Mouse (Mus musculus): ENCODE data around the gene 4930442H23Rik. TPM values are rescaled to one million over a fixed set of nuclear protein-coding genes. Genes with fewer than 3 reads are reported as not detected.

Gene 4930442H23Rik
- total RNA-seq, 2 experiments from 2014 or later, result not detected

DNA sequence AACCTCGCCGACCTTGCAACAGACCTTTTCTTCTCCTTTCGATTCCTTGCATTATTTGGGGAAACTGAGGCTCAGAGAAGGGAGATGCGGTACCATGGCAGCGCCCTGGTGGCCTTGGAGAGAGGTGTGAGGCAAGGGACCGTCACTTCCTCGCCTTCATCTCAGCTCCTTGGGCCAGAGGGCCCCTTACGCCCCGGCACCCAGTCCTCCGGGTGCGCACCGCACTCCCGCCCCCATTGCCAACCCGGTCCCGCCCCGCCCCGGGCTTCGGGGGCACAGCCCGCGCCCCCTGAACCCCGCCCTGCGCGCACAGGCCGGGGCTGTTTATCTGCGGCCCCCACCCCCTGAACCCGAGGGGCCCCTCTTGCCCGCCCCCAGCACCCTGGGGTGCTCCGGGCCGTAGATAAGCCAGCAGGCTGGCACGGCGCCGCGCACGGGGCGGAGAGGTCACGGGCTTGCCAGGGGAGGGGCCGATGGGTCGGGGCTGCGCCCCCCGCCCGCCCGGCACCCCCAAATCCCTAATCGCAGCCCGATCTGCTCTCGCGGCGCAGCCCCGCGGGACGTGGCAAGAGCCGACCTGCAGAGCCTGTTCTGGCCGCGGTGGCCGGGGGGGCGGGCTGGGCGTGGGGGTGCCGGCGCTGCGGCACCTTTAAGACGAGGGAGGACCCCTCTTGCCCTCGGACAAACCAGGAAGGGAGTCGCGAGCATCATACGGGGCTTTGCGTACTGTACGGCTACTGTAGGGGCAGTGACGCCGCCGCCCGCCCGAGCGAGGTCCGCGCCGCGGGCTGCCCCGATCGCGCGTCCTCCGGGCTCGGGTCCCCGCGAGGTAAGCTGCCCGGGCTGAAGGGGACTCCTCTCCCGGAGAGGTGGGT is 47.6 kb downstream of the 4930442H23Rik start:
- ATAC-seq (replicated peaks; ENCODE audit: low FRiP score, poor library complexity, severe bottlenecking), result peak; percentile 18

DNA sequence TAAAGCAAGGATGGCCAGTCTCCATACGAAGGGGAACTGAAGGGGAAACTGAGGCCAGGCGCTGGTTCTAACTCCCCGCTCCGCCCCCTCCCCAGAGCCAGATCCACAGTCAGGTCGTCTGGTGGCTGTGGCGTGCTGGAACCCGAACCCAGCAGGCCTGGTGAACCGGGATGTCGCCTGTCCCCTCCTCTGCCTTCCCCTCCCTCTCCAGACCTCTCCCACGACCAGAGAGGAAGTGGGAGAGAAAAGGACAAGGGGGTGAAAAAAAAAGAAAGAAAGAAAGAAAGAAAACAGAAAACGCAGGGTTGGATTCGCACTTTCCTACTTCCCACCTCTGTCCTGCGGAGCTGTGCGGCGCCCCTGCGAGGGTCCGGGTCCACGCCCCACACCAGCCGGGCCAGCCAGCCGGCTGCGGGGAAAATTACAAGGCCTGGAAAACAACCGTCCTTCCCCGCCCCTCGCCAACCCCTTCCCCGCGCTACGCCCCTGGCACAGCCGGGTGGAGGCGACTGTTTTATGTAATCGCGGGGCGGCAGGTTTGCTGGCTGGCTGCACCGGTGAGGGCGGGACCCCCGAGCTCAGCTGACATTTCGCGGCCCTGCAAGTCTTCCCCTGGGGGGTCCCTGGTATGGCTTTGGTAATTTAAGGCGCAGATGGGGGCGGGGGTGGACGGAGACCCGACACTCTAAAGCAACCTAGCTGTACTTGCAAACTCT is 48.5 kb downstream of the 4930442H23Rik start, which contains the start of gene Zbtb7a:
Gene Zbtb7a, plus strand, starts transcription at position 255 of the 716 bp plus-strand sequence.
- ATAC-seq (replicated peaks; ENCODE audit: low FRiP score, poor library complexity, severe bottlenecking), result peak; percentile 7; the same call in 1 of the 2 replicates

DNA sequence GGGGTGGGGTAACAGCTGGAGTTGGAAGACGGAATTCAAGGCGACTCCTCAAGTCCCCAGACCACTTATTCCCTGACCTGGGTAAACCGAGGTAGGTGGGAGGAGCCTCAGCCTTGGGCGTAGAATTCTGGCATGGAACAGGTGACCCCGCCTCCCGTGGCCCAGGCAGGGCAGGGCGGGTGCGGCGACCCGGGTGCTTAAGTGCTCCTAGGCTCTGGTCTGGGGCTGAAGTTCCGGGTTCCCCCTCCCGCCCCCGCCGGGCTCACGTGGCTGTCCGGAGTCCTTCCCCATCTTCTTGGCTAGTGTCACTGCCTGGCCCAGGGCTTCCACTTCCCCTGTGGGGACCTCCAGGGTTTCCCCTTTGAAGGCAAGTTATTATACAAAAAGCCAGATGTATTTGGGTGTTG is 49.5 kb downstream of the 4930442H23Rik start:
- ATAC-seq (replicated peaks; ENCODE audit: low FRiP score, poor library complexity, severe bottlenecking), result peak; percentile 47

Other genes with a start within 250 kb of the 4930442H23Rik start
- not detected in 2 replicates for gene Gng7, start 168.9 kb downstream of the 4930442H23Rik start, total RNA-seq (2015; ENCODE audit: low replicate concordance)
- 0.38 and 0.90 TPM in 2 replicates for gene Gng7, start 168.9 kb downstream of the 4930442H23Rik start, total RNA-seq (2017; ENCODE audit: low replicate concordance)
- gene Diras1, start 158.2 kb downstream of the 4930442H23Rik start, total RNA-seq (2015; ENCODE audit: low replicate concordance), result not detected in 2 replicates
- not detected in 2 replicates for gene Diras1, start 158.2 kb downstream of the 4930442H23Rik start, total RNA-seq (2017; ENCODE audit: low replicate concordance)
- gene Slc39a3, start 146.4 kb downstream of the 4930442H23Rik start, total RNA-seq (2015; ENCODE audit: low replicate concordance), result 4.3 and 7.1 TPM in 2 replicates
- 1.2 and 4.2 TPM in 2 replicates for gene Slc39a3, start 146.4 kb downstream of the 4930442H23Rik start, total RNA-seq (2017; ENCODE audit: low replicate concordance)
- 13.0 and 22.2 TPM in 2 replicates for gene Sgta, start 123.7 kb downstream of the 4930442H23Rik start, total RNA-seq (2015; ENCODE audit: low replicate concordance)
- gene Sgta, start 123.7 kb downstream of the 4930442H23Rik start, total RNA-seq (2017; ENCODE audit: low replicate concordance), result 13.8 and 16.6 TPM in 2 replicates
- gene Thop1, start 113.8 kb downstream of the 4930442H23Rik start, total RNA-seq (2015; ENCODE audit: low replicate concordance), result 2.9 and 4.3 TPM in 2 replicates
- gene Thop1, start 113.8 kb downstream of the 4930442H23Rik start, total RNA-seq (2017; ENCODE audit: low replicate concordance), result 3.2 and 22.8 TPM in 2 replicates
- gene Creb3l3, start 85.0 kb downstream of the 4930442H23Rik start, total RNA-seq (2015; ENCODE audit: low replicate concordance), result not detected in 2 replicates
- gene Creb3l3, start 85.0 kb downstream of the 4930442H23Rik start, total RNA-seq (2017; ENCODE audit: low replicate concordance), result not detected in 2 replicates
- gene Map2k2, start 77.9 kb downstream of the 4930442H23Rik start, total RNA-seq (2015; ENCODE audit: low replicate concordance), result 36.4 and 39.4 TPM in 2 replicates
- gene Map2k2, start 77.9 kb downstream of the 4930442H23Rik start, total RNA-seq (2017; ENCODE audit: low replicate concordance), result 54.0 and 71.5 TPM in 2 replicates
- 31.7 and 33.1 TPM in 2 replicates for gene Zbtb7a, start 48.6 kb downstream of the 4930442H23Rik start, total RNA-seq (2015; ENCODE audit: low replicate concordance)
- 23.1 and 33.2 TPM in 2 replicates for gene Zbtb7a, start 48.6 kb downstream of the 4930442H23Rik start, total RNA-seq (2017; ENCODE audit: low replicate concordance)
- gene Pias4, start 15.9 kb downstream of the 4930442H23Rik start, total RNA-seq (2015; ENCODE audit: low replicate concordance), result 24.1 and 27.2 TPM in 2 replicates
- gene Pias4, start 15.9 kb downstream of the 4930442H23Rik start, total RNA-seq (2017; ENCODE audit: low replicate concordance), result 15.3 and 46.0 TPM in 2 replicates
- gene Eef2, start 7.2 kb downstream of the 4930442H23Rik start, total RNA-seq (2015; ENCODE audit: low replicate concordance), result 267 and 296 TPM in 2 replicates
- 399 and 622 TPM in 2 replicates for gene Eef2, start 7.2 kb downstream of the 4930442H23Rik start, total RNA-seq (2017; ENCODE audit: low replicate concordance)
- 5.0 and 5.4 TPM in 2 replicates for gene Dapk3, start 844 bp downstream of the 4930442H23Rik start, total RNA-seq (2015; ENCODE audit: low replicate concordance)
- gene Dapk3, start 844 bp downstream of the 4930442H23Rik start, total RNA-seq (2017; ENCODE audit: low replicate concordance), result 6.4 and 9.4 TPM in 2 replicates
- not detected in 2 replicates for gene Nmrk2, start 18.2 kb upstream of the 4930442H23Rik start, total RNA-seq (2015; ENCODE audit: low replicate concordance)
- gene Nmrk2, start 18.2 kb upstream of the 4930442H23Rik start, total RNA-seq (2017; ENCODE audit: low replicate concordance), result not detected in 2 replicates
- gene Atcay, start 47.0 kb upstream of the 4930442H23Rik start, total RNA-seq (2015; ENCODE audit: low replicate concordance), result not detected in 2 replicates
- gene Atcay, start 47.0 kb upstream of the 4930442H23Rik start, total RNA-seq (2017; ENCODE audit: low replicate concordance), result 8.3 TPM in 1 of 2 replicates, not detected in the other
- gene Zfr2, start 49.3 kb upstream of the 4930442H23Rik start, total RNA-seq (2015; ENCODE audit: low replicate concordance), result not detected in 2 replicates
- not detected in 2 replicates for gene Zfr2, start 49.3 kb upstream of the 4930442H23Rik start, total RNA-seq (2017; ENCODE audit: low replicate concordance)
- gene Matk, start 69.1 kb upstream of the 4930442H23Rik start, total RNA-seq (2015; ENCODE audit: low replicate concordance), result 1.7 and 2.2 TPM in 2 replicates
- gene Matk, start 69.1 kb upstream of the 4930442H23Rik start, total RNA-seq (2017; ENCODE audit: low replicate concordance), result 1.5 and 1.7 TPM in 2 replicates
- 35.2 and 37.5 TPM in 2 replicates for gene Mrpl54, start 83.1 kb upstream of the 4930442H23Rik start, total RNA-seq (2015; ENCODE audit: low replicate concordance)
- 20.0 and 23.0 TPM in 2 replicates for gene Mrpl54, start 83.1 kb upstream of the 4930442H23Rik start, total RNA-seq (2017; ENCODE audit: low replicate concordance)
- gene Apba3, start 83.1 kb upstream of the 4930442H23Rik start, total RNA-seq (2015; ENCODE audit: low replicate concordance), result not detected in 2 replicates
- 14.0 TPM in 1 of 2 replicates, not detected in the other for gene Apba3, start 83.1 kb upstream of the 4930442H23Rik start, total RNA-seq (2017; ENCODE audit: low replicate concordance)
- 3.2 TPM in 1 of 2 replicates, not detected in the other for gene Tjp3, start 107.7 kb upstream of the 4930442H23Rik start, total RNA-seq (2015; ENCODE audit: low replicate concordance)
- 0.23 TPM in 1 of 2 replicates, not detected in the other for gene Tjp3, start 107.7 kb upstream of the 4930442H23Rik start, total RNA-seq (2017; ENCODE audit: low replicate concordance)
- gene Pip5k1c, start 109.1 kb upstream of the 4930442H23Rik start, total RNA-seq (2015; ENCODE audit: low replicate concordance), result 13.0 and 15.1 TPM in 2 replicates
- 9.9 and 14.7 TPM in 2 replicates for gene Pip5k1c, start 109.1 kb upstream of the 4930442H23Rik start, total RNA-seq (2017; ENCODE audit: low replicate concordance)
- 8.3 and 10.5 TPM in 2 replicates for gene Cactin, start 137.3 kb upstream of the 4930442H23Rik start, total RNA-seq (2015; ENCODE audit: low replicate concordance)
- 24.7 and 47.1 TPM in 2 replicates for gene Cactin, start 137.3 kb upstream of the 4930442H23Rik start, total RNA-seq (2017; ENCODE audit: low replicate concordance)
- gene Tbxa2r, start 144.9 kb upstream of the 4930442H23Rik start, total RNA-seq (2015; ENCODE audit: low replicate concordance), result not detected in 2 replicates
- 0.90 TPM in 1 of 2 replicates, not detected in the other for gene Tbxa2r, start 144.9 kb upstream of the 4930442H23Rik start, total RNA-seq (2017; ENCODE audit: low replicate concordance)
- gene Gipc3, start 159.4 kb upstream of the 4930442H23Rik start, total RNA-seq (2015; ENCODE audit: low replicate concordance), result not detected in 2 replicates
- not detected in 2 replicates for gene Gipc3, start 159.4 kb upstream of the 4930442H23Rik start, total RNA-seq (2017; ENCODE audit: low replicate concordance)
- 49.9 and 58.7 TPM in 2 replicates for gene Hmg20b, start 166.6 kb upstream of the 4930442H23Rik start, total RNA-seq (2015; ENCODE audit: low replicate concordance)
- gene Hmg20b, start 166.6 kb upstream of the 4930442H23Rik start, total RNA-seq (2017; ENCODE audit: low replicate concordance), result 18.1 and 24.4 TPM in 2 replicates
- 15.9 and 18.7 TPM in 2 replicates for gene Mfsd12, start 173.6 kb upstream of the 4930442H23Rik start, total RNA-seq (2015; ENCODE audit: low replicate concordance)
- gene Mfsd12, start 173.6 kb upstream of the 4930442H23Rik start, total RNA-seq (2017; ENCODE audit: low replicate concordance), result 29.7 and 33.0 TPM in 2 replicates
- gene 4930404N11Rik, start 182.0 kb upstream of the 4930442H23Rik start, total RNA-seq (2015; ENCODE audit: low replicate concordance), result 5.4 and 15.1 TPM in 2 replicates
- gene 4930404N11Rik, start 182.0 kb upstream of the 4930442H23Rik start, total RNA-seq (2017; ENCODE audit: low replicate concordance), result 12.3 and 14.8 TPM in 2 replicates
- gene Fzr1, start 194.7 kb upstream of the 4930442H23Rik start, total RNA-seq (2015; ENCODE audit: low replicate concordance), result 235 and 246 TPM in 2 replicates
- 247 and 266 TPM in 2 replicates for gene Fzr1, start 194.7 kb upstream of the 4930442H23Rik start, total RNA-seq (2017; ENCODE audit: low replicate concordance)
- 8.8 TPM in 1 of 2 replicates, not detected in the other for gene Dohh, start 200.6 kb upstream of the 4930442H23Rik start, total RNA-seq (2015; ENCODE audit: low replicate concordance)
- gene Dohh, start 200.6 kb upstream of the 4930442H23Rik start, total RNA-seq (2017; ENCODE audit: low replicate concordance), result 4.0 and 17.2 TPM in 2 replicates
- 2.1 and 4.3 TPM in 2 replicates for gene Gm48551, start 200.6 kb upstream of the 4930442H23Rik start, total RNA-seq (2015; ENCODE audit: low replicate concordance)
- gene Gm48551, start 200.6 kb upstream of the 4930442H23Rik start, total RNA-seq (2017; ENCODE audit: low replicate concordance), result not detected in 2 replicates
- not detected in 2 replicates for gene Gm48552, start 205.2 kb upstream of the 4930442H23Rik start, total RNA-seq (2015; ENCODE audit: low replicate concordance)
- not detected in 2 replicates for gene Gm48552, start 205.2 kb upstream of the 4930442H23Rik start, total RNA-seq (2017; ENCODE audit: low replicate concordance)
- gene Smim24, start 209.2 kb upstream of the 4930442H23Rik start, total RNA-seq (2015; ENCODE audit: low replicate concordance), result 5.4 and 7.5 TPM in 2 replicates
- gene Smim24, start 209.2 kb upstream of the 4930442H23Rik start, total RNA-seq (2017; ENCODE audit: low replicate concordance), result 4.2 TPM in 1 of 2 replicates, not detected in the other

Data from erythroid progenitor cell, adult 5-6 weeks (primary cell).